Mouse (Mus musculus): ENCODE measurements around the gene Mepce.

GRCm38 (mm10) chr5:137817466-137818222 lies 30.2 kb upstream of the Mepce start:
- no peak for TF ChIP-seq CTCF (conservative IDR thresholded peaks at IDR 0.05; ENCODE audit: insufficient read depth, insufficient read length, low read depth, low read length)
- TF ChIP-seq POLR2A (IDR thresholded peaks at IDR 0.05; ENCODE audit: low read depth, low read length) = no peak
